Mouse (Mus musculus) limb, embryonic 10.5 days (tissue): ENCODE measurements around the gene Olfr923. TPM values are rescaled to one million over a fixed set of nuclear protein-coding genes. Genes with fewer than 3 reads are reported as not detected.
"Not testable (repeated sequence)": the region's sequence is repeated elsewhere in the genome, so short reads cannot be mapped to it uniquely, and the experiment has no call there.

ENCODE experiments used
- DNase-seq: peaks from one replicate; pipeline ENCODE4 v3.0.0-alpha.2; 2017; ENCODE audit warnings: low spot score
- H3K27ac ChIP-seq: fragments of 300-500 bp; sonication (generic); 2 replicates; pipeline ENCODE4 v1.5.1; 2016; ENCODE audit warnings: mild to moderate bottlenecking
- H3K27me3 ChIP-seq: fragments of 300-500 bp; sonication (generic); 2 replicates; pipeline ENCODE4 v1.6.1; 2016; ENCODE audit warnings: low read depth, mild to moderate bottlenecking; ENCODE audit not compliant: poor library complexity, severe bottlenecking
- H3K36me3 ChIP-seq: fragments of 300-500 bp; sonication (generic); 2 replicates; pipeline ENCODE4 v1.6.1; 2016; ENCODE audit warnings: mild to moderate bottlenecking, moderate library complexity
- H3K4me1 ChIP-seq: fragments of 300-500 bp; sonication (generic); 2 replicates; pipeline ENCODE4 v1.6.1; 2016
- H3K4me3 ChIP-seq: fragments of 300-500 bp; sonication (generic); 2 replicates; pipeline ENCODE4 v1.5.1; 2016; ENCODE audit warnings: mild to moderate bottlenecking, moderate library complexity
- H3K9me3 ChIP-seq: fragments of 300-500 bp; sonication (generic); replicated peaks from 2 replicates; pipeline ENCODE4 v1.6.1; 2016; ENCODE audit warnings: mild to moderate bottlenecking
- WGBS: fragments of 180-500 bp; shearing (Covaris S2); methylation state at CpG from one replicate; pipeline ENCODE4 v1.1.7; 2016; 5-methylcytosine and 5-hydroxymethylcytosine counted together
- polyA plus RNA-seq: library from polyadenylated mRNA; unstranded; fragments of >200 nt; fragmentation: Nextera tagmentation; extraction: Ambion mirVana; gene quantifications from 2 replicates; pipeline ENCODE4 v1.2.1, GENCODE M21; 2016

Olfr923 gene
- not detected in 2 replicates for polyA plus RNA-seq

DNA sequence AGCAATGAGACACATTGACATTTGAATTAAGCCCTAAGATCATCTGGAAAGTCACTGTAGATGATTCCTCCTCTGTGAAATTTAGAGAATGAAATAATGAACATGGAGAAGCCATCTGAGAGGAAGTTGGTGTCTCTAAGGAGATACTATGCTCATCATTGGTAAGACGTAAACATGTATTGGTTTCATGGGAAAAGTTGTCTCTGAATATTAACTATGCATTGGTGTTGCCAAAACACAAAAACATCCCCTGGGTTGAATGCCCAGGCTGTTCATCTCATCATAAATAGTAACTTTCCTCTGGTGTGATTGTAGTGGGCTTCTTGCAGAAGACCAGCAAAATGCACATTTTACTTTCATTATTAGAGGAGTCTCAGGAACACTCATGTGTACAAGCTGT lies at the start of gene Olfr923:
Gene Olfr923 (plus strand): TSS at position 301 of the 400 bp plus-strand sequence.
- DNase-seq, result no peak
- Histone ChIP-seq H3K36me3 (no peaks in the 10 kb centered on the region), H3K27me3 (no peaks in the 10 kb centered on the region), H3K9me3 (no peaks in the 10 kb centered on the region), H3K4me1 (no peaks in the 10 kb centered on the region), H3K27ac (no peak within 1 kb of the TSS), H3K4me3 (no peak within 1 kb of the TSS)
- WGBS, result 95% methylated on average over 1 of the region's 1 CpGs

DNA sequence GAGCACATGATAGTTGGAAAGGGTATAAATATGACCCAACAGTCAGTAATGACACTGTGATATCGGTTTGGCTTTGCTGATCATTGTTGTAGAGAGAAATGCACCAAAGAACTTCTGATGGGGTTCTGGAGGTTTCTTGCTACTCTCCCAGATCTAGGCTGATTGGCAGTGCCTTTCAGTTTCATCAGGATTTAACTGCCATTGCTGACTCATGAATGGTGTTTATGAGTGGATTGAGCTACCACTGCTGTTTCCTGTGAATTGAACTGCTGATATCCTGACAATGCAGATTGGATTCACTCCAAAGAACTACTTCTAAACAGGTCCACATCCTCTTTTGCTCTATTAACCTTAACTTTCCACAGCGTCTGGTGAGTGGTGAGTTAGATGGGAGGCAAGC lies 33.7 kb upstream of the Olfr923 start:
- WGBS, result 88% methylated on average over 2 of the region's 2 CpGs
- H3K4me1 ChIP-seq, result no peaks in the 10 kb centered on the region
- no peaks in the 10 kb centered on the region for H3K36me3 ChIP-seq
- H3K9me3 ChIP-seq, result no peaks in the 10 kb centered on the region
- DNase-seq, result no peak
- H3K27me3 ChIP-seq, result no peaks in the 10 kb centered on the region
- H3K4me3 ChIP-seq, result no peak overlapping the region
- no peak overlapping the region for H3K27ac ChIP-seq

GRCm38 (mm10) chr9:38805696-38806095 lies 20.6 kb upstream of the Olfr923 start:
- Histone ChIP-seq H3K9me3 (no peaks in the 10 kb centered on the region), H3K4me3 (no peak overlapping the region), H3K27ac (no peak overlapping the region), H3K36me3 (no peaks in the 10 kb centered on the region), H3K27me3 (no peaks in the 10 kb centered on the region), H3K4me1 (no peaks in the 10 kb centered on the region)
- DNase-seq, result no peak

DNA sequence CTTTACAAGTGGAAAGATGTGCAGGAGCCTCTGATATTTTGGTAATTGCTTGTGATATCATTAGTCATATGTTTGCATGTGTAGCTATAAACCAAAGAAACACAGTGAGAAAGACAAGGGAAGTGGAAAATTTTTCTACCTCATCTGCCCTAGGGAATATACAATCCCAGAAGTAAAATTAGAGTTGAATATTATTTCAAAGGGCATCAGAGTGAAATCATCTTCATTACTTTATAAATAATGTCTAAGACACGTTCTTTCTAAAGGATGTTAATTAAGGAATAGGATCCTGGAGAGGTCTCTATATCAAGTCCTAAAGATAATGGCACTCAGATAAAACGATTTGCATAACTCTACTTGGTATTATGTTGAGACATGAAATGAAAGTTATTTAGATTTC lies 12.0 kb upstream of the Olfr923 start, which contains the start of gene Olfr922:
Gene Olfr922 (plus strand): TSS at position 301 of the 400 bp plus-strand sequence.
- Histone ChIP-seq H3K27me3 (no peaks in the 10 kb centered on the region), H3K4me1 (no peaks in the 10 kb centered on the region), H3K9me3 (no peaks in the 10 kb centered on the region), H3K4me3 (no peak within 1 kb of the TSS), H3K27ac (no peak within 1 kb of the TSS), H3K36me3 (no peaks in the 10 kb centered on the region)
- DNase-seq, result no peak
- 80% methylated on average over 2 of the region's 2 CpGs for WGBS

DNA sequence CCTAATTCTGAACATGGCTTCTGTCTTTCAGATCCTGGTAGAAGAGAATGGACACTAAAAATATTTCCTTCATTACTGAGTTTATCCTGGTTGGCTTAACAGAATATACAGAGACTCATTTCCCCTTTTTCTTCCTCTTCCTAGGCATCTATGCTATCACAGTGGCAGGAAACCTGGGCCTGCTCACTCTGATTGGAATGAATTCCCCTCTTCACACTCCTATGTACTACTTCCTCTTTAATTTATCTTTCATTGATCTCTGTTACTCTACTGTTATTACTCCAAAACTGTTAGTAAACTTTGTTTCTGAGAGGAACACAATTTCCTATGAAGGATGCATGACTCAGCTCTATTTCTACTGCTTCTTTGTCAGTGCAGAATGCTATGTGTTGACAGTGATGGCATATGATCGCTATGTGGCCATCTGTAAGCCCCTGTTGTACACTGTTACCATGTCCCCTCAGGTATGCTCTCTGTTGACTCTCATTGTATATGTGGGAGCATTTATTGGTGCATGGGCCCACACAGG lies 10.8 kb upstream of the Olfr923 start:
- no peak overlapping the region for H3K27ac ChIP-seq
- H3K4me1 ChIP-seq, result no peaks in the 10 kb centered on the region
- H3K27me3 ChIP-seq, result no peaks in the 10 kb centered on the region
- no peaks in the 10 kb centered on the region for H3K36me3 ChIP-seq
- 89% methylated on average over 1 of the region's 1 CpGs for WGBS
- DNase-seq, result no peak
- H3K4me3 ChIP-seq, result no peak overlapping the region
- H3K9me3 ChIP-seq, result no peaks in the 10 kb centered on the region

GRCm38 (mm10) chr9:38833027-38833426 lies 6.7 kb downstream of the Olfr923 start:
- 90% methylated on average over 2 of the region's 2 CpGs for WGBS
- Histone ChIP-seq H3K27me3 (no peaks in the 10 kb centered on the region), H3K4me3 (no peak overlapping the region), H3K4me1 (no peaks in the 10 kb centered on the region), H3K36me3 (no peaks in the 10 kb centered on the region), H3K9me3 (no peaks in the 10 kb centered on the region), H3K27ac (no peak overlapping the region)
- DNase-seq, result no peak

- 97% methylated on average over 1 of the region's 1 CpGs for WGBS
- Histone ChIP-seq H3K36me3 (no peaks in the 10 kb centered on the region), H3K27me3 (no peaks in the 10 kb centered on the region), H3K27ac (no peak within 1 kb of the TSS), H3K4me3 (no peak within 1 kb of the TSS), H3K9me3 (no peaks in the 10 kb centered on the region), H3K4me1 (no peaks in the 10 kb centered on the region)
- no peak for DNase-seq
Observed at GRCm38 (mm10) chr9:38844149-38844548, 17.8 kb downstream of the Olfr923 start, which contains the start of gene Olfr924. Olfr924 (plus strand) TSS chr9:38844449.

DNA sequence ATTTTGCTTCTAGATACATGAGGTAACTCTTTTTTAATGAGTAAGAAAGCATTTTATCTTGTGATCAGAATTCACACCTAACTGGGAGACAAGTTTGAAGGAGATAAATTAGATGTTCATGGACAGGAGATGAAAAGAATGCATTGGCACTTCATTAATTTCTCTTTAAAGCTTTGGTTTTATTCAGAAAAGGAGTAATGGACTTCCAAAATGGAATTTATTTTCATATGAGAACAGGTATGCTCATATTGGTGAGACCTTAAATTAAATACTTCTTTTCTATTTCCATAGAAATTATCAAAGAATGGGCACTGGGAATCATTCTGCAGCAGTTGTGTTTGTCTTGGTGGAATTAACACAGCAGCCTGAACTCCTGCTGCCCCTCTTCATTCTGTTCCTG lies 28.4 kb downstream of the Olfr923 start, which contains the start of gene Olfr26:
Gene Olfr26 (plus strand): TSS at position 301 of the 400 bp plus-strand sequence.
- H3K27ac ChIP-seq, result no peak within 1 kb of the TSS
- no peaks in the 10 kb centered on the region for H3K9me3 ChIP-seq
- no peaks in the 10 kb centered on the region for H3K4me1 ChIP-seq
- no peaks in the 10 kb centered on the region for H3K27me3 ChIP-seq
- no peak within 1 kb of the TSS for H3K4me3 ChIP-seq
- H3K36me3 ChIP-seq, result no peaks in the 10 kb centered on the region
- DNase-seq, result no peak

DNA sequence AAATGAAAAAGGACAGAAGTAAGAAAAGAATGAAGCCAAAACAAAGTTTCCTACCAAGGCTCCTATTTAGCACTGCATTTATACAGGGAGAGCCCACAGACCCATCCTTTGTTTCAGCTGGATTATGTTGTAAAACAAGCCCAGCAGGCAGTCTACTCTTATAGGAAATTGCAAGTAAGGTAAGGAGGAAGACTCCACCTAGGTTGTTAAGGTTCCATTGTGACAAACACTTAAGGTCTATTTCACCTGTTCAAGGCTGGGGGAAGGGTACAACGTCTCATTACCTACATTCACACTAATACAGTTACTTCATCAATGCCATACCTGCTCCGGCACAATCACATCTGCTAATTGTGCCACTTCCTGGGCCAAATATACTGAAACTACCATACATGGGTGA lies 48.5 kb downstream of the Olfr923 start:
- DNase-seq, H3K36me3 ChIP-seq, H3K27me3 ChIP-seq, H3K4me1 ChIP-seq, H3K9me3 ChIP-seq, H3K4me3 ChIP-seq, H3K27ac ChIP-seq: not testable (repeated sequence)
- 60% methylated on average over 2 of the region's 2 CpGs for WGBS

DNA sequence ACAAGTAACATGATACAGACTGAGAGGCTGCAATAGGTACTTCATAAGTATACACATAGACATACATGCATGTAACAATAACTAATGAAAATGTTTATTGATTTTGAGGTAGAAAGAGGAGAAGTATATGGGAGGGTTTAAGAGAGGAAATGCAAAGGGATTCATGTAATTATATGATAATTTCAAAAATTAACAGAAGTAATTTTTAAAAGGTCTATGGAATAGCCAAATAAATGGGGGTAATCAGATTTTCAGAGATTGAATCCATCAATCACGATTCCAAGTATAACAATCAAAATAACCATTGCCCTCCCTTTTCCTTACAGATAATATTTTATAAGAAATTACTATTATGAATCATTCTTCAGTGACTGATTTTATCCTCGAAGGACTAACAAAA lies 50.5 kb downstream of the Olfr923 start, which contains the start of gene Olfr926:
Gene Olfr926 (plus strand): TSS at position 301 of the 400 bp plus-strand sequence.
- Histone ChIP-seq H3K9me3 (0 out of 2 replicates have a peak, but pooled peaks cover 2% of the 10 kb centered on the region), H3K36me3 (no peaks in the 10 kb centered on the region), H3K27me3 (no peaks in the 10 kb centered on the region), H3K4me1 (no peaks in the 10 kb centered on the region), H3K4me3 (no peak within 1 kb of the TSS), H3K27ac (no peak within 1 kb of the TSS)
- no peak for DNase-seq
- WGBS, result 88% methylated on average over 2 of the region's 2 CpGs

Other genes starting within 250 kb of the Olfr923 start
- not detected in 2 replicates for gene Olfr912, start 246.4 kb upstream of the Olfr923 start, polyA plus RNA-seq
- not detected in 2 replicates for gene Olfr913, start 233.8 kb upstream of the Olfr923 start, polyA plus RNA-seq
- gene Olfr914, start 221.4 kb upstream of the Olfr923 start, polyA plus RNA-seq, result not detected in 2 replicates
- gene Olfr916, start 166.7 kb upstream of the Olfr923 start, polyA plus RNA-seq, result not detected in 2 replicates
- not detected in 2 replicates for gene Olfr917, start 160.7 kb upstream of the Olfr923 start, polyA plus RNA-seq
- not detected in 2 replicates for gene Olfr918, start 151.9 kb upstream of the Olfr923 start, polyA plus RNA-seq
- not detected in 2 replicates for gene Olfr919, start 122.9 kb upstream of the Olfr923 start, polyA plus RNA-seq
- gene Vwa5a, start 108.3 kb upstream of the Olfr923 start, polyA plus RNA-seq, result 4.8 and 7.8 TPM in 2 replicates
- gene Olfr920, start 74.2 kb upstream of the Olfr923 start, polyA plus RNA-seq, result 0.04 TPM in 1 of 2 replicates, not detected in the other
- gene Olfr921, start 53.5 kb upstream of the Olfr923 start, polyA plus RNA-seq, result not detected in 2 replicates
- gene Olfr922, start 11.9 kb upstream of the Olfr923 start, polyA plus RNA-seq, result not detected in 2 replicates
- gene Olfr924, start 17.9 kb downstream of the Olfr923 start, polyA plus RNA-seq, result not detected in 2 replicates
- gene Olfr26, start 28.5 kb downstream of the Olfr923 start, polyA plus RNA-seq, result not detected in 2 replicates
- gene Olfr926, start 50.6 kb downstream of the Olfr923 start, polyA plus RNA-seq, result not detected in 2 replicates
- gene Olfr930, start 103.3 kb downstream of the Olfr923 start, polyA plus RNA-seq, result not detected in 2 replicates
- not detected in 2 replicates for gene Olfr933, start 145.8 kb downstream of the Olfr923 start, polyA plus RNA-seq
- not detected in 2 replicates for gene Olfr934, start 161.8 kb downstream of the Olfr923 start, polyA plus RNA-seq
- gene Olfr935, start 173.1 kb downstream of the Olfr923 start, polyA plus RNA-seq, result not detected in 2 replicates
- gene Olfr146, start 196.8 kb downstream of the Olfr923 start, polyA plus RNA-seq, result not detected in 2 replicates
- gene Olfr937, start 238.4 kb downstream of the Olfr923 start, polyA plus RNA-seq, result not detected in 2 replicates